Mouse (Mus musculus): ENCODE measurements around the gene Slc16a14. TPM values are rescaled to one million over a fixed set of nuclear protein-coding genes. Genes with fewer than 3 reads are reported as not detected.

The Slc16a14 gene
- polyA plus RNA-seq, 1 experiment = not detected

- TF ChIP-seq CTCF (IDR thresholded peaks at IDR 0.05; ENCODE audit: low read depth, low read length) = no peak
- TF ChIP-seq POLR2A (IDR thresholded peaks at IDR 0.05; ENCODE audit: borderline replicate concordance, low read depth, low read length) = no peak
- no peak overlapping the region for H3K4me3 ChIP-seq (ENCODE audit: insufficient read depth, low read length)
Measured at GRCm38 (mm10) chr1:84871131-84871530, 63.8 kb downstream of the Slc16a14 start.

GRCm38 (mm10) chr1:84869498-84869897, 65.4 kb downstream of the Slc16a14 start:
- Histone ChIP-seq H3K4me1 (ENCODE audit: control insufficient read depth, insufficient read depth, low read length) (peaks cover 13% of the 10 kb centered on the region), H3K4me3 (ENCODE audit: insufficient read depth, low read length) (no peak overlapping the region), H3K27ac (ENCODE audit: insufficient read depth, low read depth, low read length) (no peak overlapping the region)
- TF ChIP-seq POLR2A (IDR thresholded peaks at IDR 0.05; ENCODE audit: borderline replicate concordance, low read depth, low read length) (no peak), CTCF (IDR thresholded peaks at IDR 0.05; ENCODE audit: low read depth, low read length) (no peak)

More at GRCm38 (mm10) chr1:84871131-84871530, 63.8 kb downstream of the Slc16a14 start:
- no peak overlapping the region for H3K27ac ChIP-seq (ENCODE audit: insufficient read depth, low read depth, low read length)
- H3K4me1 ChIP-seq (ENCODE audit: control insufficient read depth, insufficient read depth, low read length) = peaks cover 15% of the 10 kb centered on the region

GRCm38 (mm10) chr1:84868841-84869240, 66.1 kb downstream of the Slc16a14 start:
- no peak overlapping the region for H3K4me3 ChIP-seq (ENCODE audit: insufficient read depth, low read length)
- no peak for TF ChIP-seq POLR2A (IDR thresholded peaks at IDR 0.05; ENCODE audit: borderline replicate concordance, low read depth, low read length)
- no peak for TF ChIP-seq CTCF (IDR thresholded peaks at IDR 0.05; ENCODE audit: low read depth, low read length)

GRCm38 (mm10) chr1:84868311-84868710, 66.6 kb downstream of the Slc16a14 start:
- H3K4me3 ChIP-seq (ENCODE audit: insufficient read depth, low read length) = no peak overlapping the region
- no peak overlapping the region for H3K27ac ChIP-seq (ENCODE audit: insufficient read depth, low read depth, low read length)
- peaks cover 9% of the 10 kb centered on the region for H3K4me1 ChIP-seq (ENCODE audit: control insufficient read depth, insufficient read depth, low read length)
- TF ChIP-seq CTCF (IDR thresholded peaks at IDR 0.05; ENCODE audit: low read depth, low read length) (no peak), POLR2A (IDR thresholded peaks at IDR 0.05; ENCODE audit: borderline replicate concordance, low read depth, low read length) (no peak)

More at GRCm38 (mm10) chr1:84868841-84869240, 66.1 kb downstream of the Slc16a14 start:
- Histone ChIP-seq H3K27ac (ENCODE audit: insufficient read depth, low read depth, low read length) (no peak overlapping the region), H3K4me1 (ENCODE audit: control insufficient read depth, insufficient read depth, low read length) (peaks cover 12% of the 10 kb centered on the region)

GRCm38 (mm10) chr1:84866706-84867230, 68.2 kb downstream of the Slc16a14 start:
- TF ChIP-seq POLR2A (IDR thresholded peaks at IDR 0.05; ENCODE audit: borderline replicate concordance, low read depth, low read length) (no peak), CTCF (IDR thresholded peaks at IDR 0.05; ENCODE audit: low read depth, low read length) (no peak)
- H3K4me3 ChIP-seq (ENCODE audit: insufficient read depth, low read length) = no peak overlapping the region
- no peak overlapping the region for H3K27ac ChIP-seq (ENCODE audit: insufficient read depth, low read depth, low read length)
- peaks cover 9% of the 10 kb centered on the region for H3K4me1 ChIP-seq (ENCODE audit: control insufficient read depth, insufficient read depth, low read length)

GRCm38 (mm10) chr1:84866231-84866630, 68.7 kb downstream of the Slc16a14 start:
- Histone ChIP-seq H3K4me1 (ENCODE audit: control insufficient read depth, insufficient read depth, low read length) (peaks cover 9% of the 10 kb centered on the region), H3K27ac (ENCODE audit: insufficient read depth, low read depth, low read length) (no peak overlapping the region), H3K4me3 (ENCODE audit: insufficient read depth, low read length) (no peak overlapping the region)
- TF ChIP-seq POLR2A (IDR thresholded peaks at IDR 0.05; ENCODE audit: borderline replicate concordance, low read depth, low read length) = no peak
- no peak for TF ChIP-seq CTCF (IDR thresholded peaks at IDR 0.05; ENCODE audit: low read depth, low read length)

- Histone ChIP-seq H3K4me1 (ENCODE audit: control insufficient read depth, insufficient read depth, low read length) (peaks cover 9% of the 10 kb centered on the region), H3K4me3 (ENCODE audit: insufficient read depth, low read length) (no peak overlapping the region), H3K27ac (ENCODE audit: insufficient read depth, low read depth, low read length) (peak overlapping the region; percentile 59)
- TF ChIP-seq CTCF (IDR thresholded peaks at IDR 0.05; ENCODE audit: low read depth, low read length) = no peak
- TF ChIP-seq POLR2A (IDR thresholded peaks at IDR 0.05; ENCODE audit: borderline replicate concordance, low read depth, low read length) = no peak
Measured at GRCm38 (mm10) chr1:84864645-84865044, 70.3 kb downstream of the Slc16a14 start.

- TF ChIP-seq POLR2A (IDR thresholded peaks at IDR 0.05; ENCODE audit: borderline replicate concordance, low read depth, low read length) (no peak), CTCF (IDR thresholded peaks at IDR 0.05; ENCODE audit: low read depth, low read length) (no peak)
- Histone ChIP-seq H3K27ac (ENCODE audit: insufficient read depth, low read depth, low read length) (no peak overlapping the region), H3K4me3 (ENCODE audit: insufficient read depth, low read length) (no peak overlapping the region), H3K4me1 (ENCODE audit: control insufficient read depth, insufficient read depth, low read length) (peaks cover 9% of the 10 kb centered on the region)
Measured at GRCm38 (mm10) chr1:84861255-84861630, 73.7 kb downstream of the Slc16a14 start.

- TF ChIP-seq POLR2A (IDR thresholded peaks at IDR 0.05; ENCODE audit: borderline replicate concordance, low read depth, low read length) (no peak), CTCF (IDR thresholded peaks at IDR 0.05; ENCODE audit: low read depth, low read length) (no peak)
- Histone ChIP-seq H3K27ac (ENCODE audit: insufficient read depth, low read depth, low read length) (no peak overlapping the region), H3K4me1 (ENCODE audit: control insufficient read depth, insufficient read depth, low read length) (peaks cover 9% of the 10 kb centered on the region), H3K4me3 (ENCODE audit: insufficient read depth, low read length) (no peak overlapping the region)
Measured at GRCm38 (mm10) chr1:84860360-84861254, 74.3 kb downstream of the Slc16a14 start.

- Histone ChIP-seq H3K27ac (ENCODE audit: insufficient read depth, low read depth, low read length) (no peak overlapping the region), H3K4me1 (ENCODE audit: control insufficient read depth, insufficient read depth, low read length) (peaks cover 5% of the 10 kb centered on the region), H3K4me3 (ENCODE audit: insufficient read depth, low read length) (no peak overlapping the region)
- TF ChIP-seq CTCF (IDR thresholded peaks at IDR 0.05; ENCODE audit: low read depth, low read length) = no peak
- TF ChIP-seq POLR2A (IDR thresholded peaks at IDR 0.05; ENCODE audit: borderline replicate concordance, low read depth, low read length) = no peak
Measured at GRCm38 (mm10) chr1:84859597-84859996, 75.3 kb downstream of the Slc16a14 start.

Other genes starting within 250 kb of the Slc16a14 start
- 0.20 and 0.97 TPM in 2 replicates for gene Dner, start 238.9 kb downstream of the Slc16a14 start, polyA plus RNA-seq (2012; ENCODE audit: insufficient read depth, insufficient read length, missing spikeins)
- 3.4 and 4.2 TPM in 2 replicates for gene Fbxo36, start 95.3 kb downstream of the Slc16a14 start, polyA plus RNA-seq (2012; ENCODE audit: insufficient read depth, insufficient read length, missing spikeins)
- 159 TPM in 2 replicates for gene Trip12, start 94.6 kb downstream of the Slc16a14 start, polyA plus RNA-seq (2012; ENCODE audit: insufficient read depth, insufficient read length, missing spikeins)
- not detected in 2 replicates for gene Gm10553, start 165.0 kb upstream of the Slc16a14 start, polyA plus RNA-seq (2012; ENCODE audit: insufficient read depth, insufficient read length, missing spikeins)
- gene A530032D15Rik, start 174.7 kb upstream of the Slc16a14 start, polyA plus RNA-seq (2012; ENCODE audit: insufficient read depth, insufficient read length, missing spikeins) = 5.6 and 6.0 TPM in 2 replicates

Measured in bone marrow macrophage, adult 2 months (primary cell).